Mouse (Mus musculus) left cerebral cortex, adult 8-10 months (tissue): ENCODE results near the gene Ube2d3. TPM values are rescaled to one million over a fixed set of nuclear protein-coding genes. Genes with fewer than 3 reads are reported as not detected.

ENCODE experiments used
- DNase-seq, 2 experiments: peaks; one replicate each; pipeline ENCODE4 v3.0.0; 2022; ENCODE audit warnings: low spot score in 2 of 2
- total RNA-seq, 4 experiments: library from RNA; stranded (reverse); gene quantifications; 2 replicates each; pipeline ENCODE4 v1.2.4; 2022

The Ube2d3 gene
- 100 to 1,000 TPM; 215 to 235 (median 222) TPM for total RNA-seq

GRCm38 (mm10) chr3:135437758-135438495 is at the start of gene Ube2d3:
Gene Ube2d3, plus strand, starts transcription at chr3:135438149.
- DNase-seq = peak; percentile 94 to 100

- no peak for DNase-seq
Observed at GRCm38 (mm10) chr3:135393186-135393585, 44.8 kb upstream of the Ube2d3 start.

- no peak for DNase-seq
Observed at GRCm38 (mm10) chr3:135395085-135395484, 42.9 kb upstream of the Ube2d3 start.

- DNase-seq = no peak
Observed at GRCm38 (mm10) chr3:135396081-135396480, 41.9 kb upstream of the Ube2d3 start.

- no peak for DNase-seq
Observed at GRCm38 (mm10) chr3:135397112-135397511, 40.8 kb upstream of the Ube2d3 start.

- peak; percentile 71 to 74 for DNase-seq
Observed at GRCm38 (mm10) chr3:135402201-135402658, 35.7 kb upstream of the Ube2d3 start.

- no peak for DNase-seq
Observed at GRCm38 (mm10) chr3:135403211-135403610, 34.7 kb upstream of the Ube2d3 start.

GRCm38 (mm10) chr3:135403856-135404255 is 34.1 kb upstream of the Ube2d3 start:
- no peak for DNase-seq

- DNase-seq = no peak
Observed at GRCm38 (mm10) chr3:135404599-135404998, 33.4 kb upstream of the Ube2d3 start.

- DNase-seq = no peak
Observed at GRCm38 (mm10) chr3:135407351-135407750, 30.6 kb upstream of the Ube2d3 start.

- no peak for DNase-seq
Observed at GRCm38 (mm10) chr3:135409219-135409618, 28.7 kb upstream of the Ube2d3 start.

GRCm38 (mm10) chr3:135411056-135411455 is 26.9 kb upstream of the Ube2d3 start:
- DNase-seq = no peak

GRCm38 (mm10) chr3:135411824-135412223 is 26.1 kb upstream of the Ube2d3 start:
- no peak for DNase-seq

- no peak for DNase-seq
Observed at GRCm38 (mm10) chr3:135417245-135417644, 20.7 kb upstream of the Ube2d3 start.

- no peak for DNase-seq
Observed at GRCm38 (mm10) chr3:135417799-135418198, 20.1 kb upstream of the Ube2d3 start.

- DNase-seq = no peak
Observed at GRCm38 (mm10) chr3:135420542-135421309, 17.2 kb upstream of the Ube2d3 start.

- DNase-seq = no peak
Observed at GRCm38 (mm10) chr3:135421310-135421594, 16.7 kb upstream of the Ube2d3 start.

- no peak for DNase-seq
Observed at GRCm38 (mm10) chr3:135422232-135422855, 15.6 kb upstream of the Ube2d3 start.

- peak; percentile 79 to 82 for DNase-seq
Observed at GRCm38 (mm10) chr3:135422856-135423607, 14.9 kb upstream of the Ube2d3 start.

- no peak for DNase-seq
Observed at GRCm38 (mm10) chr3:135423608-135424212, 14.2 kb upstream of the Ube2d3 start, which contains the start of gene Cisd2. Gene Cisd2, minus strand, starts transcription at chr3:135423925.
